Mouse (Mus musculus) bone marrow, adult 2 months (tissue): Measurements from ENCODE around the gene Ehbp1. TPM values are rescaled to one million over a fixed set of nuclear protein-coding genes. Genes with fewer than 3 reads are reported as not detected.

Experiments
- H3K27ac ChIP-seq: fragments of 200-500 bp; 2 replicates; pipeline ENCODE4 v1.5.1; 2012; ENCODE audit warnings: low read depth, mild to moderate bottlenecking, control low read depth, inconsistent platforms, low read length; ENCODE audit not compliant: control insufficient read depth, poor library complexity, insufficient read depth
- H3K4me1 ChIP-seq: fragments of 200-500 bp; 2 replicates; pipeline ENCODE4 v1.6.1; 2011; ENCODE audit warnings: low read length; ENCODE audit not compliant: control insufficient read depth, insufficient read depth
- H3K4me3 ChIP-seq: fragments of 200-500 bp; replicated peaks from 2 replicates; pipeline ENCODE3; 2011; ENCODE audit warnings: mild to moderate bottlenecking, low read depth, low read length, control low read depth; ENCODE audit not compliant: control insufficient read depth
- CTCF ChIP-seq: fragments of 200-500 bp; IDR thresholded peaks from 2 replicates; pipeline ENCODE4 v1.5.1; 2011; ENCODE audit warnings: low read length, control low read depth; ENCODE audit not compliant: control insufficient read depth, insufficient read depth
- POLR2A ChIP-seq: fragments of 200-500 bp; IDR thresholded peaks from 2 replicates; pipeline ENCODE4 v1.6.1; 2011; ENCODE audit warnings: low read depth, mild to moderate bottlenecking, control low read depth, low read length, borderline replicate concordance; ENCODE audit not compliant: control insufficient read depth
- WGBS: fragments of 180-500 bp; shearing (Covaris S2); methylation state at CpG from one replicate; pipeline ENCODE4 v1.1.7; 2018; 5-methylcytosine and 5-hydroxymethylcytosine counted together
- polyA plus RNA-seq: library from polyadenylated mRNA; stranded (reverse); fragments of >200 nt; gene quantifications from 2 replicates; pipeline ENCODE4 v1.2.4, GENCODE M21; 2011; ENCODE audit warnings: low replicate concordance; ENCODE audit not compliant: missing spikeins, insufficient read depth, insufficient read length

Gene Ehbp1
- polyA plus RNA-seq, 1 experiment = 2.8 TPM

DNA sequence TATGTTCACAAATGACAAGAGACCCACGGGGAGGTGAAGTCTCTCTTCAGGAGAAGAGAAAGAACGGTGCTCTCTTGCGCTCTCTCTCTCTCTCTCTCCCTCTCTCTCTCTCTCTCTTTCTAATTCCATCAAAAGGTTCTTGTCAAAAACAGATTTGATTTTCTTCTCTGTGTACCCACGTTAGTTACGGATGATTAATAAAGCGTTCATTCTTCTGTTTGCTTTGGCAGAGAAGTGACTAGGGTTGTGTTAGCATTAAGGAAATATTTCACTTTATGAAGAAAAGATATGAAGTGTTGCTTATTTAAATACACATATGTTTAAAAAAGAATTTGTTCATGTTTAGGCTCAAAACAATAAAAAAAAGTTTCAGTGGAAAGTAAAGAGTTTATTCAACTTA lies 143.7 kb downstream of the Ehbp1 start:
- H3K27ac ChIP-seq = no peak overlapping the region
- H3K4me3 ChIP-seq = no peak overlapping the region
- TF ChIP-seq CTCF = no peak
- TF ChIP-seq POLR2A = no peak
- 87% methylated on average over 6 of the region's 6 CpGs for WGBS
- H3K4me1 ChIP-seq = no peaks in the 10 kb centered on the region

DNA sequence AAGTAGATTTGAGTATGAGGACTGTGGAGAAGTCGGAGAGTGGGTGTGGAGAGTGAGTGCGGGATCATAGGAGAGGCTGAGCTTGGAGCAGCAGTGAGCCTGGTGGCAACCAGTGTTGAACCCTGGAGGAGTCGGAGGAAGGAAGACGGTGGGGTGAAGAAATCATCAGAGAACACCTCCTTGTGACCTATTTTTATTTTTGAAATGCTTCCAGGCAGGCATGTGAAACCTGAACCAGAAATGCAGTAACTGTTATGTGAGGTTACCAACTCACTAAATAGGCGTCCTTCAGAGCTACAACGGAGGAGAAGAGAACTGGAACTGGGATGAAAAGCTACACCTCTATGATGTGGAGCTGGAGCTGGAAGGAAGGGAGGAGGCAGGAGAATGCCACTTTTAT lies 144.2 kb downstream of the Ehbp1 start:
- no peak overlapping the region for H3K27ac ChIP-seq
- H3K4me1 ChIP-seq = no peaks in the 10 kb centered on the region
- 78% methylated on average over 6 of the region's 6 CpGs for WGBS
- TF ChIP-seq POLR2A (no peak), CTCF (no peak)
- H3K4me3 ChIP-seq = no peak overlapping the region

DNA sequence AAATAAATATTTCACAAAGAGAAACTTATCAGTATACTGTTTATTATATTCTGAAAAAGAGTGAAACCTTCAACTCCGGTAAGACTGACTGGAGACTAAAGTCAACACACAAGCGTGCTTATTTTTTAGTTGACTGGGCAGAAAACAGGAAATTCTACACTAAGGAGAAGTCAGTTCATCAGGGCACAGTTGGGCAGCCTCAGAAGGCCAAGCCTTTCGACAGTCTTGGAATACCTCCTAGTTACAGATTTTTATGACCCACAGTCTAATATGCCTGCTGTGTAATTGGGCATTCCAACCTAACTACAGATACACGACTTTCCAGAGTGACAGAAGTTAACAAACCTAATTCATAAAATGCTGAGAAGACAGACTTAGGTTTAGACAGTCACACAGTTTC lies 145.3 kb downstream of the Ehbp1 start:
- H3K4me3 ChIP-seq = no peak overlapping the region
- no peak overlapping the region for H3K27ac ChIP-seq
- no peaks in the 10 kb centered on the region for H3K4me1 ChIP-seq
- whole genome bisulfite sequencing = 71% methylated on average over 4 of the region's 4 CpGs
- no peak for TF ChIP-seq POLR2A
- TF ChIP-seq CTCF = no peak

DNA sequence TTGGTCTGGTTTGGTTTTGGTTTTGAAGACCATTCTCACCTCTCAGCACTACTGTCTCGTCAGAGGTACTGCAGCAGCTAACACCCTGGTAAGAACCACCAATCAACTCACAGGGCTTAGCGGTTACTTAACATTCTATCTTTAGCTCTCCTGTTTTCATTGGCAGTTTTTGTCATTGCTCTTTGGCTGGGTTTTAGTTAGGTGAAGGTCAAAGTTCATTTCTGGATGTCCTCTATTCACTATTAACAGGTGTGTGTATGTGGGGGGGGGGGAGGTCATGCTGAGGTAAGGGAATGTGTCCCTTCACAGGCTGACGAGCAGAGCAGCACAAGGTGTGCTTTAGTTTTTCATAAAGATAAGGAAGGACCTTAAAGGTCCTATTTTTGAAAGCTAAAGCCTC lies 147.5 kb downstream of the Ehbp1 start:
- Histone ChIP-seq H3K27ac (no peak overlapping the region), H3K4me3 (no peak overlapping the region), H3K4me1 (no peaks in the 10 kb centered on the region)
- WGBS = 71% methylated on average over 3 of the region's 3 CpGs
- TF ChIP-seq CTCF = no peak
- TF ChIP-seq POLR2A = no peak

GRCm38 (mm10) chr11:22190576-22190975 lies 151.5 kb downstream of the Ehbp1 start:
- TF ChIP-seq CTCF = no peak
- TF ChIP-seq POLR2A = no peak
- WGBS = 46% methylated on average over 3 of the region's 3 CpGs
- H3K4me3 ChIP-seq = no peak overlapping the region
- H3K4me1 ChIP-seq = no peaks in the 10 kb centered on the region
- no peak overlapping the region for H3K27ac ChIP-seq

DNA sequence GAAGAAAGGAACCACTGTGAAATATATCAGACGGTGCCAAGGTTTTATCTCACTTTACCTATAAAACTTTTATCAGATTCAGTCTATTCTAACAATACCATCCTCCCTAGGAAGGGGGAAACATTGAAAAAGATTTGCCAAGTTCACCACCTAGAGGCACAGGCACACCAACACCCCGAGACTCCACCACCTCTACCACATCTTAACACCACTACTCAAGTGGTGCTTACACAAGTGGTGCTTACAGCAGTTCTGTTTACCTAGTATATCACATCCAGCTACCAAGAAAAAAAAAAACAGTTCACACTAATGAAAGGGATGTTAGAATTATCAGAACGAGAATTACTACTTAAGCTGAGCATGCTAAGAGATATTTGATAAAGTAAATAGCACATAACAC lies 152.1 kb downstream of the Ehbp1 start:
- Histone ChIP-seq H3K4me3 (no peak overlapping the region), H3K27ac (no peak overlapping the region), H3K4me1 (no peaks in the 10 kb centered on the region)
- TF ChIP-seq CTCF = no peak
- no peak for TF ChIP-seq POLR2A
- WGBS = 79% methylated on average over 3 of the region's 3 CpGs

- WGBS = 68% methylated on average over 8 of the region's 8 CpGs
Measured at GRCm38 (mm10) chr11:22181530-22182501, 160.3 kb downstream of the Ehbp1 start.

GRCm38 (mm10) chr11:22180146-22180545 lies 161.9 kb downstream of the Ehbp1 start:
- H3K4me1 ChIP-seq = no peaks in the 10 kb centered on the region
- no peak overlapping the region for H3K4me3 ChIP-seq
- no peak overlapping the region for H3K27ac ChIP-seq
- no peak for TF ChIP-seq POLR2A
- TF ChIP-seq CTCF = no peak

More at GRCm38 (mm10) chr11:22181530-22182501, 160.3 kb downstream of the Ehbp1 start:
- Histone ChIP-seq H3K4me3 (no peak overlapping the region), H3K27ac (no peak overlapping the region), H3K4me1 (no peaks in the 10 kb centered on the region)
- TF ChIP-seq POLR2A (no peak), CTCF (no peak)

- TF ChIP-seq POLR2A = no peak
- no peak for TF ChIP-seq CTCF
- Histone ChIP-seq H3K4me1 (no peaks in the 10 kb centered on the region), H3K27ac (no peak overlapping the region), H3K4me3 (no peak overlapping the region)
- 79% methylated on average over 1 of the region's 1 CpGs for WGBS
Measured at GRCm38 (mm10) chr11:22178569-22178968, 163.5 kb downstream of the Ehbp1 start.
